Mouse (Mus musculus) forebrain, postnatal 0 days (tissue): ENCODE measurements around the gene Rabgap1. TPM values are rescaled to one million over a fixed set of nuclear protein-coding genes. Genes with fewer than 3 reads are reported as not detected.

Experiments
- ATAC-seq: fragments of 200-750 bp; cut with Nextera tagmentation; 2 replicates; pipeline ENCODE4 v1.8.0; 2017; ENCODE audit warnings: mild to moderate bottlenecking, moderate library complexity
- DNase-seq: peaks from one replicate; pipeline ENCODE4 v3.0.0-alpha.2; 2015
- H3K27ac ChIP-seq: fragments of 300-500 bp; sonication (generic); 2 replicates; pipeline ENCODE4 v1.5.1; 2014; ENCODE audit warnings: low read depth, mild to moderate bottlenecking, antibody characterized with exemption, low read length, moderate library complexity, mixed read lengths
- H3K27me3 ChIP-seq: fragments of 300-500 bp; sonication (generic); 2 replicates; pipeline ENCODE4 v1.6.1; 2014; ENCODE audit warnings: mild to moderate bottlenecking, low read length, mixed read lengths; ENCODE audit not compliant: insufficient read depth
- H3K36me3 ChIP-seq: fragments of 300-500 bp; sonication (generic); 2 replicates; pipeline ENCODE4 v1.6.1; 2014; ENCODE audit warnings: mild to moderate bottlenecking, moderate library complexity; ENCODE audit not compliant: insufficient read depth
- H3K4me1 ChIP-seq: fragments of 300-500 bp; sonication (generic); 2 replicates; pipeline ENCODE4 v1.6.1; 2014; ENCODE audit warnings: antibody characterized with exemption; ENCODE audit not compliant: insufficient read depth
- H3K4me2 ChIP-seq: fragments of 300-500 bp; sonication (generic); 2 replicates; pipeline ENCODE4 v1.6.1; 2014; ENCODE audit warnings: low read depth, mild to moderate bottlenecking, moderate library complexity
- H3K4me3 ChIP-seq: fragments of 300-500 bp; sonication (generic); 2 replicates; pipeline ENCODE4 v1.5.1; 2014; ENCODE audit warnings: low read depth, low read length, mixed read lengths
- H3K9ac ChIP-seq: fragments of 300-500 bp; sonication (generic); 2 replicates; pipeline ENCODE4 v1.6.1; 2014; ENCODE audit warnings: mild to moderate bottlenecking
- H3K9me3 ChIP-seq: fragments of 300-500 bp; sonication (generic); 2 replicates; pipeline ENCODE4 v1.6.1; 2016; ENCODE audit warnings: low read length
- CTCF ChIP-seq: sonication (generic); IDR thresholded peaks from 2 replicates; pipeline ENCODE4 v1.5.1; 2016; ENCODE audit warnings: antibody characterized with exemption, control low read depth, low read depth
- WGBS: fragments of 180-500 bp; shearing (Covaris S2); extraction: QIAGEN DNeasy Blood & Tissue Kit; methylation state at CpG from one replicate; pipeline ENCODE4 v1.1.7; 2014; 5-methylcytosine and 5-hydroxymethylcytosine counted together
- polyA plus RNA-seq: library from polyadenylated mRNA; unstranded; fragments of >200 nt; fragmentation: Nextera tagmentation; extraction: Ambion mirVana; gene quantifications from 2 replicates; pipeline ENCODE4 v1.2.1, GENCODE M21; 2015
- total RNA-seq: library from RNA; depleted of rRNA; stranded (reverse); fragments of >200 nt; gene quantifications from 2 replicates; pipeline ENCODE4 v1.2.3, GENCODE M21; 2014

Rabgap1 gene
- total and polyA plus RNA-seq, 2 experiments from 2014 or later = 46.6 to 99.8 TPM

GRCm38 (mm10) chr2:37529397-37529796 lies 86.3 kb downstream of the Rabgap1 start:
- no peak for DNase-seq
- TF ChIP-seq CTCF = no peak
- 98% methylated on average over 2 of the region's 2 CpGs for WGBS

DNA sequence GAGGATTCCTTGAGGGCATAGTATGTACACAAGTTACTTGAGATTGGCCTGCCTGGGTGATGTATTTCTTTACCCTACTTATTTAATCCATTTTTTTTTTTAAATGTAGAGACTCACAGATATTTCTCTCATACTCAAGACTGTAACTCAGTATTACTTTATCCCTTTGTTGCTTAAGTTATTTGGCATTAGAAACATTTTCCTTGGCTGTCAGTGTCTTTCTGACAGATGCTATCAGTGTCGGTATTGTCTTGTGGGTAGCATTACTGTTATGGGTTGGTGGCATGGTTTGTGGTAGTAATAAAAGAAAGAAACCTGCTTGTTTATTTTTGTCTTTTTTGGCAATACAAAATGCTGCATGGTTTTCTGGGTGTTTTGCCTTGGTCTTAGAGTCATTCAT lies 87.7 kb downstream of the Rabgap1 start:
- WGBS = 83% methylated on average over 1 of the region's 1 CpGs

More at GRCm38 (mm10) chr2:37529397-37529796, 86.3 kb downstream of the Rabgap1 start:
- Histone ChIP-seq H3K9ac (no peak overlapping the region), H3K9me3 (no peaks in the 10 kb centered on the region), H3K4me3 (no peak overlapping the region), H3K4me2 (no peak overlapping the region), H3K36me3 (0 out of 2 replicates have a peak, but pooled peaks cover 6% of the 10 kb centered on the region), H3K4me1 (no peaks in the 10 kb centered on the region), H3K27me3 (no peaks in the 10 kb centered on the region), H3K27ac (no peak overlapping the region)
- no peak for ATAC-seq

GRCm38 (mm10) chr2:37531639-37532038 lies 88.6 kb downstream of the Rabgap1 start:
- peaks cover 18% of the 10 kb centered on the region for H3K36me3 ChIP-seq
- no peak for ATAC-seq
- no peak overlapping the region for H3K9ac ChIP-seq
- H3K4me2 ChIP-seq = no peak overlapping the region
- no peak for TF ChIP-seq CTCF
- H3K27me3 ChIP-seq = no peaks in the 10 kb centered on the region
- no peaks in the 10 kb centered on the region for H3K4me1 ChIP-seq
- H3K4me3 ChIP-seq = no peak overlapping the region
- WGBS = 79% methylated on average over 3 of the region's 3 CpGs
- no peaks in the 10 kb centered on the region for H3K9me3 ChIP-seq
- DNase-seq = no peak
- no peak overlapping the region for H3K27ac ChIP-seq

More for the DNA sequence above, 87.7 kb downstream of the Rabgap1 start:
- H3K4me2 ChIP-seq = no peak overlapping the region
- H3K4me1 ChIP-seq = no peaks in the 10 kb centered on the region
- H3K4me3 ChIP-seq = no peak overlapping the region
- DNase-seq (no peak), ATAC-seq (no peak)
- TF ChIP-seq CTCF = no peak
- H3K27me3 ChIP-seq = no peaks in the 10 kb centered on the region
- H3K36me3 ChIP-seq = peaks cover 13% of the 10 kb centered on the region; the same call in 1 of the 2 replicates
- no peaks in the 10 kb centered on the region for H3K9me3 ChIP-seq
- no peak overlapping the region for H3K27ac ChIP-seq
- no peak overlapping the region for H3K9ac ChIP-seq

GRCm38 (mm10) chr2:37549346-37550012 lies 106.4 kb downstream of the Rabgap1 start:
- 86% methylated on average over 1 of the region's 1 CpGs for WGBS

DNA sequence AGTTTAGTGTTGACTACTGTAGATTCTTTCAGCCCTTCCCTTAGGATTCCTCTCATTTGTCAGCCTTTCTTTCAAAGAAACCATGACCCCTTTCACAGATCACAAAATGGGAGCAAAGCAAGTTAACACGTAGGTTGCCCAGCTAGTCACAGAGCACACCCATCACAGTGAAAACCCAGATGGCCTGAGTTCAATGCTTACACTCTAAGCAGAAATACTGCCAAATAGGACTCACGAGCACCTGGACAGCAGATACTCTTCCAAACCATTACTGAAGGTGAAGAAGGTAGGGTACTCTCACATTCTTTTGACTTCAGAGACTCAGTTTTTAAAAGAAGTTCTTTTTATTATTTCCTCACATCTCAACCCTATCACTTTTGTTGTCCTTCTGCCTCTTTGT lies 113.3 kb downstream of the Rabgap1 start:
- DNase-seq (no peak), ATAC-seq (no peak)
- Histone ChIP-seq H3K27me3 (no peaks in the 10 kb centered on the region), H3K9ac (no peak overlapping the region), H3K4me1 (no peaks in the 10 kb centered on the region), H3K9me3 (no peaks in the 10 kb centered on the region), H3K4me3 (no peak overlapping the region), H3K36me3 (peaks cover 84% of the 10 kb centered on the region), H3K27ac (no peak overlapping the region), H3K4me2 (no peak overlapping the region)
- 85% methylated on average over 2 of the region's 2 CpGs for WGBS
- TF ChIP-seq CTCF = no peak

More at GRCm38 (mm10) chr2:37549346-37550012, 106.4 kb downstream of the Rabgap1 start:
- no peaks in the 10 kb centered on the region for H3K27me3 ChIP-seq
- no peak overlapping the region for H3K9ac ChIP-seq
- DNase-seq (no peak), ATAC-seq (no peak)
- no peaks in the 10 kb centered on the region for H3K4me1 ChIP-seq
- no peak overlapping the region for H3K27ac ChIP-seq
- peaks cover 46% of the 10 kb centered on the region for H3K36me3 ChIP-seq
- no peak for TF ChIP-seq CTCF
- H3K9me3 ChIP-seq = no peaks in the 10 kb centered on the region
- H3K4me3 ChIP-seq = no peak overlapping the region
- H3K4me2 ChIP-seq = no peak overlapping the region

GRCm38 (mm10) chr2:37565579-37565978 lies 122.5 kb downstream of the Rabgap1 start:
- DNase-seq = no peak
- WGBS = 60% methylated on average over 2 of the region's 2 CpGs
- TF ChIP-seq CTCF = no peak
- Histone ChIP-seq H3K9me3 (no peaks in the 10 kb centered on the region), H3K4me1 (no peaks in the 10 kb centered on the region), H3K4me2 (no peak overlapping the region), H3K36me3 (peaks cover 74% of the 10 kb centered on the region), H3K4me3 (no peak overlapping the region), H3K27ac (no peak overlapping the region), H3K27me3 (no peaks in the 10 kb centered on the region), H3K9ac (no peak overlapping the region)
- ATAC-seq = no peak

DNA sequence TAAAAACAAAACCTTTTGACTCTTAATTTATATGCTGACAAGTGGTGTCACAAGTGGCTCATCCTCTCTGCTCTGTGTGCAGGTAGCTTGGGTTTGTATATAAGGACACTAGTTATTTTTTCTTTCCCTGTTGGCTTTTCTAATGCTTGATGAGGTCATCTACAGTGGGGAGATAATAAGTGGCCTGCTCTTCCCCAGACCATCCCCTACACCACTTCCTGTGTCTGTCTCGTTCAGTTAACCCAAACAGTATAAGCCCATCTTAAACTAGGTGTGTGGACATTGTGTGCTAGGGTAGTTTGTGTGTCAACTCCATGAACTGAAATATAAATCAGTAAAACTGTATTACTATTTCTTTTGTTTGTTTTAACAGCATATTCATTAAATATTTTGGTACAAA lies 123.0 kb downstream of the Rabgap1 start:
- Histone ChIP-seq H3K27ac (no peak overlapping the region), H3K4me3 (no peak overlapping the region), H3K36me3 (peaks cover 69% of the 10 kb centered on the region), H3K4me1 (no peaks in the 10 kb centered on the region), H3K9me3 (no peaks in the 10 kb centered on the region), H3K4me2 (no peak overlapping the region), H3K9ac (no peak overlapping the region), H3K27me3 (no peaks in the 10 kb centered on the region)
- DNase-seq (no peak), ATAC-seq (no peak)
- no peak for TF ChIP-seq CTCF
- WGBS = 82% methylated on average over 1 of the region's 1 CpGs
